Mouse (Mus musculus) limb, embryonic 13.5 days (tissue): ENCODE results near the gene Oxct1. TPM values are rescaled to one million over a fixed set of nuclear protein-coding genes. Genes with fewer than 3 reads are reported as not detected.

Experiments
- ATAC-seq: fragments of 200-750 bp; cut with Nextera tagmentation; 2 replicates; pipeline ENCODE4 v1.8.0; 2017; ENCODE audit warnings: low read depth, moderate number of reproducible peaks, moderate TSS enrichment; ENCODE audit not compliant: low FRiP score
- H3K27ac ChIP-seq: fragments of 300-500 bp; sonication (generic); 2 replicates; pipeline ENCODE4 v1.5.1; 2015; ENCODE audit warnings: inconsistent platforms, mild to moderate bottlenecking, moderate library complexity
- H3K27me3 ChIP-seq: fragments of 300-500 bp; sonication (generic); 2 replicates; pipeline ENCODE4 v1.6.1; 2015; ENCODE audit warnings: mild to moderate bottlenecking, inconsistent platforms
- H3K36me3 ChIP-seq: fragments of 300-500 bp; sonication (generic); 2 replicates; pipeline ENCODE4 v1.6.1; 2015; ENCODE audit warnings: inconsistent platforms, mild to moderate bottlenecking, moderate library complexity
- H3K4me1 ChIP-seq: fragments of 300-500 bp; sonication (generic); 2 replicates; pipeline ENCODE4 v1.6.1; 2015; ENCODE audit warnings: inconsistent platforms
- H3K4me2 ChIP-seq: fragments of 300-500 bp; sonication (generic); replicated peaks from 2 replicates; pipeline ENCODE4 v1.6.1; 2015; ENCODE audit warnings: inconsistent platforms, mild to moderate bottlenecking, moderate library complexity
- H3K4me3 ChIP-seq: fragments of 300-500 bp; sonication (generic); 2 replicates; pipeline ENCODE4 v1.5.1; 2015; ENCODE audit warnings: moderate library complexity, mild to moderate bottlenecking, inconsistent platforms
- H3K9ac ChIP-seq: fragments of 300-500 bp; sonication (generic); 2 replicates; pipeline ENCODE4 v1.6.1; 2015; ENCODE audit warnings: mild to moderate bottlenecking, inconsistent platforms
- H3K9me3 ChIP-seq: fragments of 300-500 bp; sonication (generic); 2 replicates; pipeline ENCODE4 v1.6.1; 2016; ENCODE audit warnings: inconsistent platforms
- WGBS: fragments of 180-500 bp; shearing (Covaris S2); methylation state at CpG from one replicate; pipeline ENCODE4 v1.1.7; 2015; 5-methylcytosine and 5-hydroxymethylcytosine counted together
- polyA plus RNA-seq: library from polyadenylated mRNA; unstranded; fragments of >200 nt; fragmentation: Nextera tagmentation; extraction: Ambion mirVana; gene quantifications from 2 replicates; pipeline ENCODE4 v1.2.1, GENCODE M21; 2015

The Oxct1 gene
- polyA plus RNA-seq, 1 experiment from 2014 or later = 264 TPM

DNA sequence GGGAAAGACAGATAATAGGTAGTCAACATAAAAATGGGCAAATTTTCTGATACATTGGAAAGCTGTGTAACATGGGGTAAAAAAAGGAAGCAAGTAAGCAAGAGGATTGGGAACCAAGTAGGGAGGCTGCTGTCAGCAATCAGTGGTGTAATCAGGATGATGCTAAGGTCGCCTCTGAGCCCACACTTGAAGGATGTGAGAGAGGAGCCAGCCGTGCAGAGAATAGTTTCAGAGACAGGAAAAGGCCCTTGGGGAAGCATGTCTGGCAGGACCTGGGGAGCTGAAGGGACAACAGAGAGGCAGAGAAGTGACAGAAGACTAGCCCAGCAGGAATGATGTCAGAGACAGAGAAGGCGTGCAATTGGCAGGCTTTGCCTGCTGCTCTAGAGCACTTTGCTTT is 16.2 kb downstream of the Oxct1 start:
- no peak overlapping the region for H3K9ac ChIP-seq
- no peaks in the 10 kb centered on the region for H3K27me3 ChIP-seq
- no peak overlapping the region for H3K4me3 ChIP-seq
- no peak overlapping the region for H3K4me2 ChIP-seq
- H3K4me1 ChIP-seq = no peaks in the 10 kb centered on the region
- WGBS = 62% methylated on average over 3 of the region's 3 CpGs
- ATAC-seq = no peak
- no peaks in the 10 kb centered on the region for H3K9me3 ChIP-seq
- H3K27ac ChIP-seq = no peak overlapping the region
- H3K36me3 ChIP-seq = peaks cover 43% of the 10 kb centered on the region

DNA sequence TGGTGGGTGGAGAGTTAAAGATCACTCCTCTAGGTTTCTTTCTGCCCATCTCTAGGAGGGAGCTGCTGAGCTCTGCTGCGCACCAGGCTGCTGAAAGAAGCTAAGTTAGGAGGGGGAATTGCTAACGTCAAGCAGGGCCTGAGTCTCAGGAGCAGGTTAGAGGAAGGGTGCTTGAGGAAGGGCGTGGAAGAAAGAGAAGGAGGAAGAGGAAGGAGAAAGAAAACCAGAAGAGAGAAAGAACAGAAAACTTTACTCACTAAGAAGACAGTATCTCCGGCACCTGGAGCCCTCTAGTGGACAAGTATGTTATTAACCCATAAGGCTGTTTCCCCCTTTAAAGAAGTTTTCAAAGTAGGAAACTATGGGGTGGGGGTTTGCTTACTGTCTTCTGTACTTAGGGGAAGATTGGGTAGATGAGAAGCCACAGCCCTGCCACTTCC is 16.9 kb downstream of the Oxct1 start:
- Histone ChIP-seq H3K4me2 (0 out of 2 replicates have a peak overlapping the region, but pooled peaks have one; percentile 28), H3K27me3 (no peaks in the 10 kb centered on the region), H3K4me1 (no peaks in the 10 kb centered on the region), H3K9me3 (no peaks in the 10 kb centered on the region), H3K27ac (no peak overlapping the region), H3K4me3 (no peak overlapping the region), H3K36me3 (peaks cover 42% of the 10 kb centered on the region), H3K9ac (no peak overlapping the region)
- 28% methylated on average over 4 of the region's 4 CpGs for WGBS
- ATAC-seq = no peak

DNA sequence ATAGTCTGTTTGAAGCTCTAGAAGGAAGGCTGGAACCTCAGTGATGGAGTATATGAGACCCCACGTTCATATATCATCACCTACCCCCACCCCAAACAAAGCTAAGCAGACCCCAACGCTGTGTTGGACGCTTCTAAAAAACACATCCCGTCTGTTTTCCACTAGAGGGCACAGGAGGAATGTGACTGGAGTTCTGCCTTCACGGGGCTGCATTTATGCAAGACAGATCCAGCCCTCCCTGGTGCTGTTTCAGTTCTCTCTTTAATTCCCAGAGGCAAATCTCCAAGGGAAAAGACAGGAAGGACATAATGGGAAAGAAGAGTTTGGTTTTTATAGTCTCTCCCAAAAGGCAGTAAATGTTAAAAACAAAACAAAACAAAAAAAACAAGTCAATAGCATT is 30.4 kb downstream of the Oxct1 start:
- no peak overlapping the region for H3K9ac ChIP-seq
- H3K27me3 ChIP-seq = no peaks in the 10 kb centered on the region
- H3K4me2 ChIP-seq = no peak overlapping the region
- no peak overlapping the region for H3K27ac ChIP-seq
- WGBS = 27% methylated on average over 5 of the region's 5 CpGs
- H3K4me3 ChIP-seq = no peak overlapping the region
- no peaks in the 10 kb centered on the region for H3K9me3 ChIP-seq
- ATAC-seq = no peak
- peaks cover 59% of the 10 kb centered on the region for H3K36me3 ChIP-seq
- no peaks in the 10 kb centered on the region for H3K4me1 ChIP-seq

DNA sequence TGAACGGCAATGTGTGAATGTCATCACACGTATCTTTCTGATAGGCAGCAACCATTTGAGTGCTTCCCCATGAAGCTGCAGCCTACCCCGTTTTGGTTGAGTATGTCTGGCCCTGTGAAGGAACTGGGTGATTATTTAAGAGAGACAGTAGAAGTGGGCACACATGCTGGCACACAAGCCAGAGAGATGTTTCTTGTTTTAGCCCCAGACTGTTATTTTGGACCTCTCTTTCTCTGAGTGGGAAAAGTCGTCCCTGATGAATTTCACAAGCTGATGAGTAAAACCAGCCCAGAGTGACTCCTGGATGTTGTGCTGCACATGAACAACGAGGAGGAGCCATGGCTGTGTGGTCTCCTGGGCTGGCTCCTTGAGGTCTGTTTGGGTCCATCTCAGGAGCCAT is 37.4 kb downstream of the Oxct1 start:
- H3K4me1 ChIP-seq = no peaks in the 10 kb centered on the region
- no peak overlapping the region for H3K4me3 ChIP-seq
- no peak overlapping the region for H3K9ac ChIP-seq
- WGBS = 90% methylated on average over 5 of the region's 5 CpGs
- ATAC-seq = no peak
- no peak overlapping the region for H3K27ac ChIP-seq
- H3K9me3 ChIP-seq = no peaks in the 10 kb centered on the region
- peaks cover 72% of the 10 kb centered on the region for H3K36me3 ChIP-seq
- no peaks in the 10 kb centered on the region for H3K27me3 ChIP-seq
- no peak overlapping the region for H3K4me2 ChIP-seq

DNA sequence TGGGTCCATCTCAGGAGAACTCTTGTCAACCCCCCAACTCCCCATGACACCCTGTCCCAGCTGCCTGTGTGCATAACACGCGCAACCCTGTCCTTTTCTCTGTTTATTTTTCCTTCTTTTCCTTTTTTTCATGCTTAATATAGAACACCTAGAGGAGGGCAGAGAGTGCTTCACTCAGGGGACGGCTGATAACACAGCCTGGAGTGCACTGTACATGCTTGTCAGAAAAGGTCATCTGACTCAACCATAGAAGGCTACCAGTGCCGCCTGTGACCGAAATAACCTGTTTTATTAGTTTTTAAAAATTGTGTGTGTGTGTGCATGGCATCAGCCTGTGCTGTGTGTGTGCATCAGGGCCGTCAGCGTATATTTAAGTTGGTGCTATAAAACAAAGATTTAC is 37.8 kb downstream of the Oxct1 start:
- no peak overlapping the region for H3K4me2 ChIP-seq
- H3K4me1 ChIP-seq = no peaks in the 10 kb centered on the region
- WGBS = 90% methylated on average over 7 of the region's 7 CpGs
- H3K9me3 ChIP-seq = no peaks in the 10 kb centered on the region
- H3K9ac ChIP-seq = no peak overlapping the region
- no peaks in the 10 kb centered on the region for H3K27me3 ChIP-seq
- no peak overlapping the region for H3K27ac ChIP-seq
- no peak overlapping the region for H3K4me3 ChIP-seq
- ATAC-seq = no peak
- H3K36me3 ChIP-seq = peaks cover 68% of the 10 kb centered on the region

DNA sequence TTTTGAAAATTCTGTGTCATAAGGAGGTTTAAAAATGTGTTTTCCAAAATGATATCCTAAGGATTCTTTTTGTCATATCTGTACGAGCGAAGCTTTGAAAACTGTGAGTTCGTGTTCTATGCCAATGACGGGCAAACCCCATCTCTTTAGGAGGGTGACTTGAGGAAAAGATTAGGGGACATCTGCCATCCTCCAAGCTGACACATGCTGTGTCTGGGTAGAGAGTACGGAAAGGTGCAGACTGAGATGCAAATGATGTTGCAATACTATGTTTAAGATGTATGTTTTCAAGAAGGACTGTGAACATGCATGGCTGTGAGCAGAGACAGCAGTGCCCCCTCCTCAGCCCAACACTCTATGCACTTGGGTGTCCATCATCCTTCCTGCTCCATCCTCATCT is 38.5 kb downstream of the Oxct1 start:
- Histone ChIP-seq H3K4me3 (no peak overlapping the region), H3K4me2 (no peak overlapping the region), H3K36me3 (peaks cover 61% of the 10 kb centered on the region), H3K9me3 (no peaks in the 10 kb centered on the region), H3K27me3 (no peaks in the 10 kb centered on the region), H3K27ac (no peak overlapping the region), H3K4me1 (no peaks in the 10 kb centered on the region), H3K9ac (no peak overlapping the region)
- no peak for ATAC-seq
- 93% methylated on average over 5 of the region's 5 CpGs for WGBS

DNA sequence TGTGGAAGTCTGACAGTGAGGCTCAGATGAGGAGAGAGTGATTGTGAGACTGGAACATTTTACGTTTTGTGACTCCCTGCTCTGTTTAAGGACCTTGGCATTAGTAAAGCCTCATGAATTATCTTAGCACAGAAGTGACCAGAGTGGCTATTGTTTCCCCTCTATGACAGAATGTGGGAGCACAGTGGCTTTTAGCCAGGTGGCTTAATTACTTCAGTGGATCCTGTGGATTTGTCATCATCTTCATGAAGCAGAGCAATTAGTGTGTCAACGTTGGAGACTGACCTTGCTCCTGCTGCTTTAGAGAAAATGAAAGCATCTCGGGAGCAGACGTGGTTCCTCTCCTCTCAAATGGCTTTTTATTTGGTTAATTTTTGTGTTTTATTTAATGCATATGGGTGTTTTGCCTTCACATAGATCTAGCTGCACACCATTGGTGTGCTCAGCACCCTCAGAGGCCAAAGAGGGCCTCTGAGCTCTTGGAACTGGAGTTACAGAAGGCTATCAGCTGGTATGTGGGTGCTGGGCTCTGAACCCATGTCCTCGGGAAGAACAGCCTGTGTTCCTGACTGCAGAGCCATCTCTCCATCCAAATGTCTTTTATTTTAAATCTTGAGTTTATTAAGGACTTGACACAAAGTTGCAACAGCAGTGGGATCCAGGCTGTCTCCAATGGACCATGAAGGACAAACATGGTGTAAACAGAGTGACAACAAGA is 41.2 kb downstream of the Oxct1 start:
- Histone ChIP-seq H3K36me3 (peaks cover 47% of the 10 kb centered on the region), H3K4me3 (no peak overlapping the region), H3K27me3 (no peaks in the 10 kb centered on the region), H3K9me3 (no peaks in the 10 kb centered on the region), H3K4me1 (no peaks in the 10 kb centered on the region), H3K4me2 (no peak overlapping the region), H3K27ac (no peak overlapping the region), H3K9ac (no peak overlapping the region)
- WGBS = 79% methylated on average over 5 of the region's 5 CpGs
- no peak for ATAC-seq

DNA sequence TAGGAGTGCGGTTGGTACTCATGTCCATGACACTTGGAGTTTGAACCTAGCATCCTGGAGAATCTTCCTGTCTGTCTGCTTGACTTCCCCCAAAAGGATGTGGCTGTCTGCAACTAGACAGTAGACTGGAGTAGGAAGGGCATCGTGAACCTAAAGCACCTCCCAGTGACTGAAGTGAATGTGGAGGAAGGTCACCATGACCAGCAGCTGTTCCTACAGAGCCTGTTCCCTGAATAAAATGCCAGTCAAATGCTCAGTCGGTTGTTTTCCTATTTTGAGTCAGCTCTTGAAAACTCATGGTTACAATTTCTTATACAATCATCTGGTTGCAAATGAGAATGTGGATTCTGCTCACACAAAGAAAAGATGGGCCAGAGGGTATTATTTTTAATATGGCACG is 51.8 kb downstream of the Oxct1 start:
- 90% methylated on average over 4 of the region's 4 CpGs for WGBS
- ATAC-seq = no peak

DNA sequence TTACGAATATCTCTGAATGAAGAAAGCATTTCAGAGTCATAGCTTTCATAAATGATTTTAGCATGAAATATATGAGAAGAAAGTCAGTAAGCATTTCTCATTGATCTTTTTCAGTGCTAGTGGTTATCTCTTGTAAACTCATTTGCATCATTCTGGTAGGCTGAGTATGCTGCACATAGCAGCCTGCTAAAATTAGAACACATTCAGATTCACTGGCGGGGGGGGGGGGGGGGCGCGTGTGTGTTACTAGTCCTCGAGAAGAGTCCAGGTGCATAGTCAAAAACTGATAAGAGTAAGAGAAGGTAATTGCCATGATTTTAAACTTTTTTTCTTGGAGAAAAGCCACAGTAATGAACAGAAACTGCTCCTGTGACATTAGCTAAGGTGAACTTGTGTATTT is 52.6 kb downstream of the Oxct1 start:
- Histone ChIP-seq H3K36me3 (peaks cover 24% of the 10 kb centered on the region), H3K9ac (no peak overlapping the region), H3K27me3 (no peaks in the 10 kb centered on the region), H3K4me2 (no peak overlapping the region), H3K4me3 (no peak overlapping the region), H3K27ac (no peak overlapping the region), H3K4me1 (no peaks in the 10 kb centered on the region), H3K9me3 (no peaks in the 10 kb centered on the region)
- 92% methylated on average over 5 of the region's 5 CpGs for WGBS
- ATAC-seq = no peak

More for the DNA sequence above, 51.8 kb downstream of the Oxct1 start:
- no peak overlapping the region for H3K4me3 ChIP-seq
- H3K4me2 ChIP-seq = no peak overlapping the region
- no peak overlapping the region for H3K27ac ChIP-seq
- no peak overlapping the region for H3K9ac ChIP-seq
- no peaks in the 10 kb centered on the region for H3K27me3 ChIP-seq
- peaks cover 32% of the 10 kb centered on the region for H3K36me3 ChIP-seq
- H3K9me3 ChIP-seq = no peaks in the 10 kb centered on the region
- no peaks in the 10 kb centered on the region for H3K4me1 ChIP-seq

DNA sequence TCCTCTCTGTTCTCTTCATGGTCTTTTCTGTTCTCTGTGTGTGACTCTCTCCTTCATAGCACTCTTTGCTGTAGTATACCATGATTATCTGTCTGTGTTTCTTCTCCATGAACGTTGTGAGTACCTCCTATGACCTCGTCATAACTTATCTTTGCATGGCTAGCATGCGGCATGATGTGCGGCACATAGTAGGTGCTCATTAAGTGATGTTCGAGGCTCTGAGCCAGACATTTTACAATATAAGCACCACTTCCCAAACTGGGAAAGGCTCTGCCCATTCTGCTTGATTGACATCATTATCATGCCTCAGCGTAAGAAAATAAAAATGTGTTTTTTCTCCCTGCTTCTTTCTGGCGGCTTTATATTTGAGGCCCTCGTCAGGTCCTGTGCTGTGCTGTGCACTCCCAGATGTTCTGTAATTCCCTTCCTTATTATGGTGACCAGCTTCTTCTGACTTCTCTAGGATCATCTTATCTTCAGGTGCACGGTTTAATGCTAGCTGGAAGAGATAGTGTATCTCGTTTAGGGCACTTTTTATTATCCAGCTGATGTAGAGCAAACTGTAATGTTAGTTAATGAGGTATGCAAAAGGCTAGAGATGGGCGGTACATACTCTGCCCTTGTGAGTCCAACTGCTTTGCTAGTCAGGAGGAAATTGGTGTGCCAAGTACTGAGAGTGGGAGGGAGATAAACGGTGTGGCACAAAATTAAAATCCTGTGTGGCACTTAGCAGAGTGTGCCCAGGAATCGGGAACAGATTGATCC is 53.4 kb downstream of the Oxct1 start:
- no peak overlapping the region for H3K4me2 ChIP-seq
- no peaks in the 10 kb centered on the region for H3K27me3 ChIP-seq
- no peak overlapping the region for H3K9ac ChIP-seq
- H3K4me3 ChIP-seq = no peak overlapping the region
- H3K9me3 ChIP-seq = no peaks in the 10 kb centered on the region
- no peaks in the 10 kb centered on the region for H3K4me1 ChIP-seq
- no peak for ATAC-seq
- WGBS = 85% methylated on average over 13 of the region's 13 CpGs
- H3K27ac ChIP-seq = no peak overlapping the region
- H3K36me3 ChIP-seq = peaks cover 20% of the 10 kb centered on the region

DNA sequence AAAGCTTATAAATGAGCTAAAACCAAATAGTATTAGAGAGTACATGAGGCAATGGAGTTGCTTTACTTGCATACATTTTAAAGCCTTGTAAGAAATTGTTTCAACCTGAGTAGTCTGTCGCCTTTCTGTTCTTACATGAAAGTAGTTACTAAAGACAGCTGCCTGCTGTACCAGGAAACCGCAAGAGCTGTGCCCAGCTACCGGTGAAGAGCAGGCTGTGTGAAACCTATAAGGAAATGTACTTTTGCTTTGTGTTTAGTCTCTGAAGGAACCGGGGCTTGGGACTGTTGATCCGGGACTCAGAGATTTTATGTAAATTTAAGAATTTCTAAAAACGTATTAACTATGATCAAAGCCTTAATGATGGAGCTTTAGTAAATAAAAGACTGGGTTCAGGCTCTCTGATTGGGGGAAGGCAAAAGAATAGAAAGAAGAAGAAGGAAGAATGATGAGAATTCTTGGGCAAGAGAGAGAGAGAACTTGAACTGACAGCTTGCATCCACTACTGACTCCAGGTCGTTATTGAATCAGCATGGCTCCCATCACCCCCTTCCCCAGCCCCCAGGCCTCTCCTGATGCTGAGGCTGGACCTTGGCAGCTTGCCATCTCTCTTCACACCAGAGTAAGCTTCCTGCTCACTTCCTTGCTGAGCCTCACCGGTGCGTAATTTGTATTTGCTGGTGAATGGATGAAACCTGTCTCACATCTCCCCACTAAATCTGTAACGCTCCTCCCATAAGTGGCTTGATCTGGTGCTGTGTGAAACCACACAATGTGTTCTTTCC is 59.6 kb downstream of the Oxct1 start:
- H3K36me3 ChIP-seq = no peaks in the 10 kb centered on the region
- H3K9me3 ChIP-seq = no peaks in the 10 kb centered on the region
- no peaks in the 10 kb centered on the region for H3K27me3 ChIP-seq
- 73% methylated on average over 10 of the region's 10 CpGs for WGBS
- H3K27ac ChIP-seq = no peak overlapping the region
- no peak overlapping the region for H3K9ac ChIP-seq
- no peaks in the 10 kb centered on the region for H3K4me1 ChIP-seq
- ATAC-seq = no peak
- H3K4me2 ChIP-seq = no peak overlapping the region
- no peak overlapping the region for H3K4me3 ChIP-seq

DNA sequence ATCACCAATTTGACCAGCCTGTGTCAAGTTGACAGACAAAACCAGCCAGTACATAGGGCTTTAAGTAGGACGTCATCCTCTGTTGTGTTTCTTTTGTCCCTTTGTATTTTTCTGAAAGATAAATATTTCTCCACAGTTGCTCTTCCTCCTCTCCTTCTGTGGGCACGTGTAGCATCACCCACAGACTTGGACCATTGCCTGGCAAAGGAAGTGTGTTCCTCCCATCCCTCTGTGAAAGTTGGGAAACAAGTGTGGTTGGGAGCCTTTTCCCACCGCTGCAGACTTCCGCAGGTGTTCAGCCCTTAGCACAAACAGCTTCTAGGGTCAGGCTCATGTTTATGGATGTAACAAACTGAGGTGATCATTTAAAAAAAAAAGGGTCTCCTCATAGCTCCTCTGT is 61.3 kb downstream of the Oxct1 start:
- 85% methylated on average over 4 of the region's 4 CpGs for WGBS
- H3K4me2 ChIP-seq = no peak overlapping the region
- ATAC-seq = no peak
- no peak overlapping the region for H3K27ac ChIP-seq
- H3K27me3 ChIP-seq = no peaks in the 10 kb centered on the region
- H3K9me3 ChIP-seq = no peaks in the 10 kb centered on the region
- H3K4me3 ChIP-seq = no peak overlapping the region
- H3K9ac ChIP-seq = no peak overlapping the region
- H3K4me1 ChIP-seq = no peaks in the 10 kb centered on the region
- H3K36me3 ChIP-seq = peaks cover 16% of the 10 kb centered on the region
